Mouse (Mus musculus) large intestine, adult 2 months (tissue): ENCODE measurements at regions not wholly inside any gene's neighbourhood (a gene's known extent, or its start where the extent isn't known, plus 50 kb on each side); places are given as distances from the start of the nearest gene placed in this dataset.
A peak's percentile ranks its signal among the peaks of the same experiment; 100 is the strongest.
"Not testable (repeated sequence)": the region's sequence is repeated elsewhere in the genome, so short reads cannot be mapped to it uniquely, and the experiment has no call there.

Experiments used
- DNase-seq: peaks from one replicate; pipeline ENCODE4 v3.0.0-alpha.2; 2012; ENCODE audit warnings: low read depth, low spot score
- WGBS: fragments of 180-500 bp; shearing (Covaris S2); methylation state at CpG from one replicate; pipeline ENCODE4 v1.1.7; 2018; 5-methylcytosine and 5-hydroxymethylcytosine counted together

DNA sequence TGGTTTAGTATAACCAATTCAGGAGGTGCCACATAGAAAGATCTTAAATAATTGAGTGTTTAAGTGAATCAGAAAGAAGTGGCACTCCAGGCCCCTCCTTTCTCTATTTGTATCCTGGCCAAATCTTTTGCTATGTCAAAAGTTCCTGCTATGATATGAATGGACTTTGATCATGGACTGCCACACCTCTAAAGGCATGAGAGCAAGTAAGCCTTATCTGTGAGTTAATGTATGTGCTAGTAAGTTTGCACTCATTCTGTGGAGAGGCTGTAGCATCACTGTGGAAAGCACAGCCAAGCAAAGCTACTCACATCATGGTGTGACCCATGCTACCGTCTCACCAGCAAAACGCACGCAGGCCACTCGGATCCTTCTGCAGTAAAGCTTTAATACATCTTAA is 140.2 kb downstream of the Jrkl start:
- WGBS, result 58% methylated on average over 4 of the region's 4 CpGs
- DNase-seq, result peak; percentile 38

DNA sequence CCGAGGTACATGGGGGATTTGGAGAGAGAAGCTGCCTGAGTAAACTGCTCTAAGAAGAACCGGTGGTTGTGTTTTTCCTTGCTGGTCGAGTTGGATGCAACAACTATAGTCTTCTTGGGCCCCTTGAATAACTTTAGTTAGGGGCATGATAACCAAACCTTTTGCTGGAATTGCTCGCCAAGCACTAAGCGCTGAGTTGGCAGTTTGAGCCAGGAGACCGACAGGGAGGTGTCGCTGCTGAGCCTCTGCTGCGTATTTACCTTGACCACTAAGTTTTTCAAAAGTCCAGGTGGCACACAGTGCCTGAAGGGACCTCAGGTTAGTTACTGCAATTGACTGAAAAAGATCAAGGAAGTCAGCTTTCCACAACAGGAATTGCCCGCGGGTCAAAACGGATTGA is 162.0 kb downstream of the Jrkl start:
- DNase-seq, result no peak
- 81% methylated on average over 11 of the region's 11 CpGs for WGBS

DNA sequence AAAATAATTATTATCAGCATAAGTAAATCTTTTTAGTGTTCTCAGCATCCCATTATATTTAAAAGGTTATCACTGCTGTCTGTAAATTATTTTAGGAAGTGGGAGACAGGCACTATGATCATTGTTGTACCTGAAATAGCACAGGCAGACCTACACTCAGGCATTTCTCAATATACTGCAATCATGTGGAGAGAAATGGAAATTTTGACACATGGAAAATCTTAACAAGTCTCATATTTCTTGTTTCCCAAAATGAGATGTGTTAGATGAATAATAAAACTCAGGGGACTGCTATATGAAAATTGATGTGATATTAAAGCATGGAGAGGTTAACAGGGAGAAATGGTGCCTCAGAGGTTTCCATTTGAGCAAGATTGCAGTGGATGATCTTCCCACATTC is 196.6 kb downstream of the Jrkl start:
- no peak for DNase-seq

DNA sequence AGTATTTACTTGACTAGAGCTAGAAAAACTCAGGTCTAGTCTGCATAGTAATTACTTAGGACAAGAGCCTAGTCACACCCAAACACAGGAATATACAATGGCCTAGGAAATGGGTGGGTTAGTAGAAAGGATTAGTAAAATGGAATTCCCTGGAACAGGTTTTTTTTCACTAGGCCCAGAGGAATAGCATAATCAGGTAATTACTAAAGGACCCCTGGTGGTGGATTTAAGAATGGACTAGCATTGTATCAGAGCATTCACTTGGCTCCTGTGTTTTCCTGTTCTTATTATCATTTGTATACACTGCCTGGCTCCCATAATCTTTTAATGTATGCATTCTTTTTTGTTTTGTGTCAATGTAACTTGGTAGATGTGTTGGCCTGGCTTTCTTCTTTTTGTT is 226.6 kb downstream of the Jrkl start:
- no peak for DNase-seq

DNA sequence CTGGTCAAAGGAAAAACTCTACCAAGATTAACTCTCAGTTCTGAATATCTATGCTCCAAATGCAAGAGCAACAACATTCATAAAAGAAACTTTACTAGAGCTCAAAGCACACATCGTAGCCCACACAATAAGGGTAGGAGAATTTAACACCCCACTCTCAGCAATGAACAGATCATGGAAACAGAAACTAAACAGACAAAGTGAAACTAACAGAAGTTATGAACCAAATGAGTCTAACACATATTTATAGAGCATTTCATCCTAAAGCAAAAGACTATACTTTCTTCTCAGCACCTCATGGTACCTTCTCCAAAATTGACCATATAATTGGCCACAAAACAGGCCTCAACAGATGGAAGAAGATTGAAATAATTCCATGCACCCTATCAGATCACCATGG is 262.4 kb downstream of the Jrkl start:
- WGBS, result 79% methylated on average over 1 of the region's 1 CpGs
- not testable (repeated sequence) for DNase-seq

DNA sequence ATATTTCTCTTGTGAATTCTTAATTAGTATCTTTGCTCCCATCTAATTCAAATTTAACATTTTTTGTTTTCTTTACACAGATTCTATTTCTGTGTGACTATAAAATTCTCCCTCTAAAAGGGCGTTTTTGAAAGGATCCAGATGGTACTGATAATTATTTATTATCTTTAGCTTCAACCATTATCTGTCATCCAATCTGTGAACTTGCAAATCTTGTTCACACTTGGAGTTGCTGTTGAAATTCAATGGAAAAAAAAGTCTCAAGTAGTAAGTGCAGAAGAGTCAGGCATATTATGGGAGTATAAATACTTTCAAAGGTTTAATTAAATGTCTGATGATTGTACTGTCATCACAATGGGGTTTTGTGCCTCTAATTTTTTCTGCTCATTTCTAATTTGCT is 272.6 kb downstream of the Jrkl start:
- WGBS, result 12% methylated on average over 1 of the region's 1 CpGs
- no peak for DNase-seq

DNA sequence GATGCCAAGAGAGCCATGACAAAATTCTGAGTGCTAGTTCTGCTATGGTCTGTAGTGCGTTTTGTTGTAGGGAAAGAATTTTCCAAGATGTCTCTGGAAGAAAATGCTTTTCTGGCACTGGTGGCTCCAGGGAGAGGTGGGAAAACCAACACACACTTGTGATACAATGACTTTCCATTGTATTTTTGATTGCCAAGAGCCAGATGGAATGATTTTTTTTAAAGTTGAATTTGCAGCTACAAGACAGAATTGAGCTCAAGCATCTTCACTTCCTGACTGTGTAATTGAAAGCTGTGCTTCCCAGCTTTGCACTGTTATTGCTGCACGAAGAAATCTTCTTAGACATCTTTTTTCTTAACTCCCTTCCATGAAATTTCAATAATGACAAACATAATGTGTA is 285.3 kb downstream of the Jrkl start:
- WGBS, result 67% methylated on average over 2 of the region's 2 CpGs
- DNase-seq, result no peak

DNA sequence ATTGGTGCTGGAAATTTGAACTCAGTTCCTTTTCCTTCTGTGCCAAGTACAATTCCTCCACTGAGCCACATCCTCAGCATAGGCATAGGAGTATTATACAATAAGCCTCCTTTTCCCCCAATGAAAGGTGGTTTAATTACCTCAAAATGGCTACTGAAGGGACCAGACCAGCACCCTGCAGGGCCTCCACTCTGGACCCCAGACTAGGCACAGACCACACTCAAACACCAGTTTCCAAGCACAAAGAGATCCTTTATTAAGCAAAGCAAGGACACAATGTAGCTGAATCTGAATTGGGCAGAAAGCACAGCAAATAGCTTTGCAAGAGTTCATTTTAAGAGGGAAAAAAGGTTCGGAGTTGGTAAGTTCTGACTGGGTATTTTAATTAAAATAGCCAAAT is 299.5 kb downstream of the Jrkl start:
- WGBS, result 57% methylated on average over 1 of the region's 1 CpGs
- no peak for DNase-seq

DNA sequence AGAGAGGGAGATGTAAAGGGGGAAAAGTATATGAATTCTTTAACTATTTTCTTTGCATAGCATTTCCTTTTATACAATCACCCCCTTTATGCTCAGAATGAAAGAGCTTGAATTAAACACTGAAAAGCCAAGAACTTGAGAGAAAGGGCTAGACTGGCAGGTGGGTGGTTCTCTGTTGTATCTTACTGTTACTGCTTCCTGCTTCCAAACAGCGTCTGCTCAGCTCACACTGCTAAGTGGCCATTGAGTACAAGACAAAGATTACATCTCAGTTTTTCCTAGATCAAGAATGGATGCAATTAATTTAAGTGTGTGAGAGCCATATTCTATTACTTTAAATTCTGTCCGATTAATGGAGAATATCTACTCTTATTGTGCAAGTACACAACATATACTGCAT is 300.2 kb downstream of the Jrkl start:
- no peak for DNase-seq

DNA sequence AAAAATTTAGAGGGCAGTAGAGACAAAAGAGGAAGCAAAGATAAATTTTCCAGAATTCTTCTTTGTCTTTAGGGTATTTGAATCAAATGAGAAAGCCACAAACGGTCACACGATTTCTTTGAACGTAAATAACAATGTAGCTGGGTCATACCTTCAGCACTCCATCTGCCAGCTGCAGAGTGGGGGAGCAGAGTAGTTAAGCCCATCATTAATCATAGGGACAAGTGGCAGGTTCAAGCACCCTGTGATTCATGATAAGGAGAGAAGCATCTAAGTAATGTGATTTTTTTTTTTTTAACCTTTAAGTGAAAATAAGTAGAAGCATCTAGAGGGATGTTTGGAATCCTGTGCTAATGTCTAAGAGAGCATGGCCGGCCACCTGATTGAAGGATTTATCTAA is 300.6 kb downstream of the Jrkl start:
- WGBS, result 60% methylated on average over 4 of the region's 4 CpGs
- DNase-seq, result no peak

More for the DNA sequence above, 300.2 kb downstream of the Jrkl start:
- WGBS, result 69% methylated on average over 2 of the region's 2 CpGs

DNA sequence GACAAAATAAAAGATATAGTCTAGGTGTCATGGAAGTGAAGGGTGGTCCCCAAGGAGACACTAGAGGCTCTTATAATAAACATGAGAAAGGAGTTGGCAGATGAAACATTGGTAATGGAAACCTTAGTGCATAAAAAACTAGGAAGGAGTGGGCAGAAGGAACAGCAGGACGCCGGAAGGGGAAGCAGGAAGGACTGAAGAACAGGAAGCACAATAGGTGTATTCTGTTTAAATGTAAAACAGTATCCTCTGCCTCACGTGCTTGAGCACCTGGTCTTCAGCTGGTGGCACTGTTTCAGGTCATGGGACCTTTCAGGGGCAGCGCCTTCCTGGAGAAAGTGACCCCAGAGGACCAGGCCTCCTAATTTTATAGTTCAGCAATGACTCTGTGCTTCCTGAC is 310.6 kb downstream of the Jrkl start:
- WGBS, result 76% methylated on average over 4 of the region's 4 CpGs
- DNase-seq, result no peak

DNA sequence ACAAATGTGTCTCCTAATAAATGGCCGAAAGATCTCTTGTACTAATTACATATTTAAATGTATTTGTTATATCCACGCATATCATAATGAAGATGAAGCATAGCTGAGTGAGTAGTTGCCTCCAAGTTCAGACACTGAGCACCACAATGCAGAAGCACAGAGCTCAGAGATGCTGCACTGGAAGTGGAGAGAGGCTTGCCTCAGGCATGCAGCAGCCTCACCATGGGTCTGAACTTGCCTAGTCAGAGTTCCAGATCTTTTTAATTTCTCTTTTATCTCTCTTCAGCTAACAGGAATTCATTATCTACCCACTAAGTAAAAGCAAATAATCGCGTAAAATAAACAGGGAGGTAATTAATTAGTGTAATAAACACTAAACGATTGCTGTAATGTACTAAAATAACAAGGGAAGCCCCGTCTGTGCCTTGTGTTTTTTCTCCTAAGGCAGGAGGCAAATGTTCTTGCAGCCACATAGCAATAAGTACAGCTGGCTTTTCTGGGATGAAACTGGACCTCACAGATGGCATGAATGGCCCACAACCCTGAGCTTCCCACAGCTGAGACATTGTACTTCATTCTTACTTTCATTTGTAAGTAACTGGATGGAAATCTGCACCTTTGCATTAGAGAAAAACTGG is 320.0 kb downstream of the Jrkl start:
- 61% methylated on average over 6 of the region's 6 CpGs for WGBS
- no peak for DNase-seq

DNA sequence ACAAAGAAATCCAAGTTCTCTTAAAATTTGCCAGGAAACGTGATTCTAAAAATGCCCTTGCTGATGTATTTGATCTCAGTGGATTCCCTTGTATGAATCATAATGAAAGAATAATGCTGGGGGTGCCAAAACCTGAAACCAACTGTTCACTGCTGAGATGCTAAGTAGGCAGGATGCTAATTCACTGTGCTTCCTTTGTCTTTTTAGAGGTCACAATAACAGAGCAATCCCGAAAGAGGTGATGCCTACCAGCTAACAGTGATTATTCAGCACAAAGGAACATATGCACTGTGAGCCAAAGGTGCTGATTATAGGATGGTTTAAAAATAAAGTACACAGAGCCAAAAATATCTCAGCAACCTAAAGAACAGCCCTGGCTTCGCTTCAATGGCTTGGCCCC is 344.9 kb downstream of the Jrkl start:
- DNase-seq, result no peak
- 61% methylated on average over 3 of the region's 3 CpGs for WGBS

DNA sequence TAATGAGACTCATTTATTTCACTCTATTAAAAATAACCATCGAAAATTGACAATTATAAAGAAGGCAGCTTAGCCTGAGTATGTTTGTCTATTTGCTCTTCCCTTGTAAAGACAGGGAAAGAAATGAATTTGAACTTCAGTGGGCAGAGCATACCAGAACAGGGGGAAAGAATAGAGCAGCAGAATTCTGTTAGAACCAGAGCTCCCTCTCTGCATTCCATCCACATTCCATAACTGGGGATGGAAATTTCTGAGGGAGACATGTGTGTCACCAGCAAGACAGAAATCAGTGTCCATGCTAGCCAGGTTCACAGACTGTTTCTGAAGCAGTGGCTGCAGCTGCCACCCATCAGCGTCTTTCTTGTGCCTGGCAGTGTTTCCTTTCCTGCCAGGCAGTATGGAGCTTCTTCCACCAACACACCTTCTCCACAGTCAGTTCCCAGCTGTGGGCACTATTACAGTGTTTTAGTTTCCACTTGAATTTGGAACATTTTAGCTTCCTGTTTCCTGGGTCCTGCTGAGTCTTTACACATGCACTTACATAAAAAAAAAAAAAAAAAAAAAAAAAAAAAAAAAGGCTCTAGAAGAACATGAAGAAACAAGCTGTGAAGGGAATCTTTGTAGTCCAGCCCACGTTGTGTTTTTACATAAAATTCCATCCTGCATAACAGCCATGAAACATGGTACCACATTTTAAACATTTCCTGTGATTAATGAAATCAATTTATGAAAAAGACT is 365.7 kb downstream of the Jrkl start:
- 41% methylated on average over 3 of the region's 3 CpGs for WGBS

DNA sequence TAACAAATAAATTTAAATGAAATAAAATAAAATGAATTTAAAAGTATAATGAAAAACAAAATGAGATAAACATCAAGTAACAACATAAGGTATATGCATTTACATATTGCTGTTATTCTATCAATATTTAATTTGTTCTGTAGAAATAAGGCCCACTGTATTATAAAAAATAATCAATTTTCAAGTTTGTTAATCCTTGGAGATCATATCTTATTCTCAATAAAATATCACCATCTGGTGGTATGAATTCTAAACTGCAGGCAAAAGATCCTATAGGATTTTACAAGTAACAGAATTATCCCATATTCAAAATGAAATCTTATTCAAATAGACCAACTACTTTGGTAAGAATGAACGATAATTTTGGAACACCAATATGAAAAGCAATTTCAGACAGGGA is 369.1 kb downstream of the Jrkl start:
- DNase-seq, result no peak
- WGBS, result 38% methylated on average over 1 of the region's 1 CpGs

More for the DNA sequence above, 365.7 kb downstream of the Jrkl start:
- no peak for DNase-seq

DNA sequence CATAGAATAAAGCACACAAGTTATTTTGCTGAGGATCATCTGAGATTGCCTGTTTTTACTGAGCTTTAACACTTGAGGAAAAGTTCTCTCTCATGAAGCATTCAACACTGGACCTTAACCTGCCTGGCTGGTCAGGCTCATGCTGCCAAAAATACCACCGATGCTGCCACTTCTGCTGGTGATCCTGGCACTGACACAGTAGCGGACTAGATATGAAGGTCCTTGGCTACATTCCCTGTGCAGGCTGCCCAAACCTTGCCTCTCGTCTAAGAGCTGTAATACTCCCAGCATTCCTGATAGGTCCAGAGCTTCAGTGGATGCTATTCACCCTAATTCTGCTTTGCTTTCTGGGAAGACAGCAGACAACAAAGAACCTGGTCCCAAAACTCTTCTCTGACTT is 374.7 kb downstream of the Jrkl start:
- 77% methylated on average over 3 of the region's 3 CpGs for WGBS
- DNase-seq, result no peak
